Mouse (Mus musculus) MEL (cell line): ENCODE measurements around the gene Hspb3. TPM values are rescaled to one million over a fixed set of nuclear protein-coding genes. Genes with fewer than 3 reads are reported as not detected.
A peak's percentile ranks its signal among the peaks of the same experiment; 100 is the strongest.

Source experiments
- DNase-seq: peaks from one replicate; pipeline ENCODE4 v3.0.0; 2011; ENCODE audit warnings: low read depth, low spot score
- H3K27ac ChIP-seq: 2 replicates; pipeline ENCODE4 v1.5.1; 2012; ENCODE audit warnings: low read depth, mild to moderate bottlenecking, control low read depth, low read length, moderate library complexity; ENCODE audit not compliant: control insufficient read depth
- H3K27me3 ChIP-seq, 2 experiments: fragments of 150-350 bp in 1 of 2; sonication (generic) in 1 of 2; 2 replicates each; pipeline ENCODE4 v1.6.1; 2012; ENCODE audit warnings: low read length in 2 of 2, mild to moderate bottlenecking in 2 of 2, improper control_type of control experiment in 1 of 2, moderate library complexity in 1 of 2; ENCODE audit not compliant: insufficient read depth in 2 of 2, control insufficient read depth in 1 of 2
- H3K36me3 ChIP-seq, 2 experiments: 2 replicates each; pipeline ENCODE4 v1.6.1; 2012 to 2014; ENCODE audit warnings: low read length in 2 of 2, improper control_type of control experiment in 1 of 2, inconsistent platforms in 1 of 2, mild to moderate bottlenecking in 1 of 2; ENCODE audit not compliant: insufficient read depth in 2 of 2, control insufficient read depth in 1 of 2
- H3K4me1 ChIP-seq, 2 experiments: fragments of 150-350 bp in 1 of 2; sonication (generic) in 1 of 2; 2 replicates each; pipeline ENCODE4 v1.6.1; 2012; ENCODE audit warnings: low read length in 2 of 2, improper control_type of control experiment in 1 of 2, mild to moderate bottlenecking in 1 of 2; ENCODE audit not compliant: insufficient read depth in 2 of 2, control insufficient read depth in 1 of 2
- H3K4me3 ChIP-seq, 2 experiments: fragments of 150-350 bp in 1 of 2; sonication (generic) in 1 of 2; 2 replicates each; pipeline ENCODE4 v1.5.1; 2012; ENCODE audit warnings: low read depth in 2 of 2, low read length in 2 of 2, mild to moderate bottlenecking in 2 of 2, moderate library complexity in 2 of 2, control low read depth in 1 of 2, improper control_type of control experiment in 1 of 2; ENCODE audit not compliant: control insufficient read depth in 1 of 2, insufficient read depth in 1 of 2
- H3K79me2 ChIP-seq: 2 replicates; pipeline ENCODE4 v1.6.1; 2012; ENCODE audit warnings: mild to moderate bottlenecking, low read length, moderate library complexity; ENCODE audit not compliant: control insufficient read depth, poor library complexity, insufficient read depth
- H3K9ac ChIP-seq: 2 replicates; pipeline ENCODE4 v1.6.1; 2012; ENCODE audit warnings: low read depth, mild to moderate bottlenecking, control low read depth, low read length, moderate library complexity; ENCODE audit not compliant: control insufficient read depth, poor library complexity, severe bottlenecking
- H3K9me3 ChIP-seq: fragments of 150-350 bp; sonication (generic); replicated peaks from 2 replicates; pipeline ENCODE4 v1.6.1; 2012; ENCODE audit warnings: mild to moderate bottlenecking, low read length, improper control_type of control experiment, moderate library complexity; ENCODE audit not compliant: insufficient read depth
- CHD2 ChIP-seq: IDR thresholded peaks from 2 replicates; pipeline ENCODE4 v1.6.1; 2011; ENCODE audit warnings: low read length, improper control_type of control experiment
- CTCF ChIP-seq, 3 experiments: IDR thresholded peaks in 2 of 3; conservative IDR thresholded peaks in 1 of 3; 2 replicates each; pipeline ENCODE4 v1.5.1; 2011 to 2012; ENCODE audit warnings: low read length in 3 of 3, low read depth in 2 of 3, mild to moderate bottlenecking in 2 of 3, improper control_type of control experiment in 1 of 3, inconsistent platforms in 1 of 3, mixed read lengths in 1 of 3, moderate library complexity in 1 of 3; ENCODE audit not compliant: control insufficient read depth in 1 of 3, insufficient read depth in 1 of 3, poor library complexity in 1 of 3, severe bottlenecking in 1 of 3
- E2F4 ChIP-seq: IDR thresholded peaks from 2 replicates; pipeline ENCODE4 v1.6.1; 2011; ENCODE audit warnings: low read depth, low read length, improper control_type of control experiment, borderline replicate concordance
- ELF1 ChIP-seq: IDR thresholded peaks from 2 replicates; pipeline ENCODE4 v1.6.1; 2014; ENCODE audit warnings: low read depth, mild to moderate bottlenecking, inconsistent platforms, low read length, improper control_type of control experiment, moderate library complexity
- EP300 ChIP-seq, 2 experiments: IDR thresholded peaks; 2 replicates each; pipeline ENCODE4 v1.6.1; 2011; ENCODE audit warnings: improper control_type of control experiment in 2 of 2, low read length in 2 of 2, low read depth in 1 of 2, mild to moderate bottlenecking in 1 of 2
- GABPA ChIP-seq: IDR thresholded peaks from 2 replicates; pipeline ENCODE4 v1.6.1; 2012; ENCODE audit warnings: low read depth, mild to moderate bottlenecking, inconsistent platforms, low read length, improper control_type of control experiment, moderate library complexity
- GATA1 ChIP-seq: IDR thresholded peaks from 2 replicates; pipeline ENCODE4 v1.6.1; 2011; ENCODE audit warnings: low read depth, low read length, improper control_type of control experiment
- JUND ChIP-seq: IDR thresholded peaks from 2 replicates; pipeline ENCODE4 v1.6.1; 2011; ENCODE audit warnings: low read depth, mild to moderate bottlenecking, improper control_type of control experiment, low read length
- KAT2A ChIP-seq: conservative IDR thresholded peaks from 2 replicates; pipeline ENCODE4 v1.6.1; 2012; ENCODE audit warnings: low read depth, low read length, improper control_type of control experiment, inconsistent platforms
- MAFK ChIP-seq: IDR thresholded peaks from 2 replicates; pipeline ENCODE4 v1.6.1; 2011; ENCODE audit warnings: low read depth, mild to moderate bottlenecking, low read length, improper control_type of control experiment, borderline replicate concordance
- MAX ChIP-seq: IDR thresholded peaks from 2 replicates; pipeline ENCODE4 v1.6.1; 2011; ENCODE audit warnings: low read length, improper control_type of control experiment
- MXI1 ChIP-seq: IDR thresholded peaks from 2 replicates; pipeline ENCODE4 v1.6.1; 2011; ENCODE audit warnings: mild to moderate bottlenecking, low read depth, low read length, improper control_type of control experiment
- MYB ChIP-seq: IDR thresholded peaks from 2 replicates; pipeline ENCODE4 v1.6.1; 2011; ENCODE audit warnings: mild to moderate bottlenecking, low read depth, low read length, improper control_type of control experiment
- MYC ChIP-seq: IDR thresholded peaks from 2 replicates; pipeline ENCODE4 v1.6.1; 2011; ENCODE audit warnings: low read depth, mild to moderate bottlenecking, low read length, improper control_type of control experiment, moderate library complexity
- POLR2A ChIP-seq, 2 experiments: IDR thresholded peaks; 2 replicates each; pipeline ENCODE4 v1.6.1; 2011 to 2012; ENCODE audit warnings: low read length in 2 of 2, mild to moderate bottlenecking in 2 of 2, control low read depth in 1 of 2, improper control_type of control experiment in 1 of 2, low read depth in 1 of 2, moderate library complexity in 1 of 2; ENCODE audit not compliant: control insufficient read depth in 1 of 2, insufficient read depth in 1 of 2, poor library complexity in 1 of 2
- POLR2AphosphoS5 ChIP-seq: IDR thresholded peaks from 2 replicates; pipeline ENCODE4 v1.6.1; 2012; ENCODE audit warnings: low read depth, borderline replicate concordance, mild to moderate bottlenecking, inconsistent platforms, low read length, moderate library complexity, mixed read lengths
- RAD21 ChIP-seq: IDR thresholded peaks from 2 replicates; pipeline ENCODE4 v1.6.1; 2011; ENCODE audit warnings: mild to moderate bottlenecking, low read depth, low read length, improper control_type of control experiment
- SMC3 ChIP-seq: IDR thresholded peaks from 2 replicates; pipeline ENCODE4 v1.6.1; 2011; ENCODE audit warnings: low read depth, low read length, improper control_type of control experiment
- TAL1 ChIP-seq: IDR thresholded peaks from 2 replicates; pipeline ENCODE4 v1.6.1; 2012; ENCODE audit warnings: mild to moderate bottlenecking, inconsistent platforms, low read length, moderate library complexity, mixed read lengths
- TBP ChIP-seq: IDR thresholded peaks from 2 replicates; pipeline ENCODE4 v1.8.0; 2011; ENCODE audit warnings: low read depth, low read length, improper control_type of control experiment
- TCF12 ChIP-seq: IDR thresholded peaks from 2 replicates; pipeline ENCODE4 v1.6.1; 2014; ENCODE audit warnings: low read depth, mild to moderate bottlenecking, inconsistent platforms, low read length, improper control_type of control experiment, moderate library complexity
- USF1 ChIP-seq: IDR thresholded peaks from 2 replicates; pipeline ENCODE4 v1.6.1; 2014; ENCODE audit warnings: low read depth, mild to moderate bottlenecking, inconsistent platforms, low read length, improper control_type of control experiment, moderate library complexity
- USF2 ChIP-seq, 2 experiments: IDR thresholded peaks; 2 replicates each; pipeline ENCODE4 v1.6.1; 2011 to 2012; ENCODE audit warnings: improper control_type of control experiment in 2 of 2, low read length in 2 of 2, borderline replicate concordance in 1 of 2, inconsistent platforms in 1 of 2, low read depth in 1 of 2, mild to moderate bottlenecking in 1 of 2; ENCODE audit not compliant: insufficient read depth in 1 of 2
- ZC3H11A ChIP-seq: IDR thresholded peaks from 2 replicates; pipeline ENCODE4 v1.6.1; 2012; ENCODE audit warnings: low read depth, mild to moderate bottlenecking, inconsistent platforms, low read length, improper control_type of control experiment
- ZKSCAN1 ChIP-seq: IDR thresholded peaks from 2 replicates; pipeline ENCODE4 v1.6.1; 2012; ENCODE audit warnings: low read depth, mild to moderate bottlenecking, inconsistent platforms, low read length, improper control_type of control experiment, moderate library complexity
- ZNF384 ChIP-seq: IDR thresholded peaks from 2 replicates; pipeline ENCODE4 v1.6.1; 2012; ENCODE audit warnings: low read depth, mild to moderate bottlenecking, inconsistent platforms, low read length, improper control_type of control experiment
- polyA plus RNA-seq, 2 experiments: library from polyadenylated mRNA; stranded (reverse) in 1 of 2; unstranded in 1 of 2; fragments of >175 nt in 1 of 2; fragments of >200 nt in 1 of 2; gene quantifications; 2 replicates each; pipeline versions ENCODE4 v1.2.1 to v1.2.4; 2012; ENCODE audit warnings: low replicate concordance in 2 of 2, low read depth in 1 of 2; ENCODE audit not compliant: insufficient read length in 2 of 2, insufficient read depth in 1 of 2, missing spikeins in 1 of 2
- total RNA-seq: library from RNA; depleted of rRNA; stranded (reverse); fragments of 300-350 nt; gene quantifications from 2 replicates; pipeline ENCODE4 v1.2.3, GENCODE M21; 2012; rRNA removed

Gene Hspb3
- total RNA-seq, result not detected in 2 replicates
- not detected for polyA plus RNA-seq

GRCm38 (mm10) chr13:113663151-113663779, at the start of gene Hspb3:
Gene Hspb3, minus strand, starts transcription at chr13:113663676.
- no peak within 1 kb of the TSS for H3K9ac ChIP-seq
- H3K9me3 ChIP-seq, result no peaks in the 10 kb centered on the region
- no peak for DNase-seq
- no peak for TF ChIP-seq MYC
- no peak for TF ChIP-seq RAD21
- no peak for TF ChIP-seq EP300 (IDR thresholded peaks at IDR 0.05; ENCODE audit: low read depth in 1 of 2, low read length in 2 of 2)
- no peak for TF ChIP-seq JUND
- TF ChIP-seq CTCF (IDR thresholded peaks at IDR 0.05 in 2 of 3, conservative IDR thresholded peaks at IDR 0.05 in 1 of 3; ENCODE audit: control insufficient read depth in 1 of 3, insufficient read depth in 1 of 3, low read depth in 2 of 3, low read length in 3 of 3, poor library complexity in 1 of 3, severe bottlenecking in 1 of 3), result no peak
- TF ChIP-seq USF2 (IDR thresholded peaks at IDR 0.05; ENCODE audit: borderline replicate concordance in 1 of 2, insufficient read depth in 1 of 2, low read depth in 1 of 2, low read length in 2 of 2), result no peak
- TF ChIP-seq POLR2A (IDR thresholded peaks at IDR 0.05; ENCODE audit: control insufficient read depth in 1 of 2, insufficient read depth in 1 of 2, low read depth in 1 of 2, low read length in 2 of 2, poor library complexity in 1 of 2), result no peak
- TF ChIP-seq SMC3, result no peak
- no peak within 1 kb of the TSS for H3K4me3 ChIP-seq
- no peaks in the 10 kb centered on the region for H3K36me3 ChIP-seq
- no peaks in the 10 kb centered on the region for H3K79me2 ChIP-seq
- H3K4me1 ChIP-seq, result no peaks in the 10 kb centered on the region
- H3K27ac ChIP-seq, result no peak within 1 kb of the TSS
- H3K27me3 ChIP-seq, result peaks cover 0 to 3% of the 10 kb centered on the region in 2 experiments; a peak in 2 of 4 replicates

- H3K79me2 ChIP-seq, result no peaks in the 10 kb centered on the region
These were observed 49.7 kb upstream of the Hspb3 start for GRCm38 (mm10) chr13:113713186-113713585.

GRCm38 (mm10) chr13:113706183-113706582, 42.7 kb upstream of the Hspb3 start:
- H3K27ac ChIP-seq, result no peak overlapping the region
- H3K9ac ChIP-seq, result no peak overlapping the region
- H3K79me2 ChIP-seq, result no peaks in the 10 kb centered on the region
- no peak overlapping the region for H3K4me3 ChIP-seq
- DNase-seq, result peak; percentile 8
- H3K36me3 ChIP-seq, result no peaks in the 10 kb centered on the region
- H3K27me3 ChIP-seq, result no peaks in the 10 kb centered on the region; a peak in 1 of 4 replicates
- H3K4me1 ChIP-seq, result no peaks in the 10 kb centered on the region
- no peaks in the 10 kb centered on the region for H3K9me3 ChIP-seq
- no peak for TF ChIP-seq E2F4
- TF ChIP-seq JUND, result no peak
- no peak for TF ChIP-seq CTCF (IDR thresholded peaks at IDR 0.05 in 2 of 3, conservative IDR thresholded peaks at IDR 0.05 in 1 of 3; ENCODE audit: control insufficient read depth in 1 of 3, insufficient read depth in 1 of 3, low read depth in 2 of 3, low read length in 3 of 3, poor library complexity in 1 of 3, severe bottlenecking in 1 of 3)
- TF ChIP-seq RAD21, result no peak
- no peak for TF ChIP-seq TBP
- TF ChIP-seq TCF12, result no peak
- no peak for TF ChIP-seq EP300 (IDR thresholded peaks at IDR 0.05; ENCODE audit: low read depth in 1 of 2, low read length in 2 of 2)
- TF ChIP-seq ZC3H11A, result no peak
- TF ChIP-seq MAX, result no peak
- TF ChIP-seq POLR2A (IDR thresholded peaks at IDR 0.05; ENCODE audit: control insufficient read depth in 1 of 2, insufficient read depth in 1 of 2, low read depth in 1 of 2, low read length in 2 of 2, poor library complexity in 1 of 2), result no peak
- no peak for TF ChIP-seq CHD2
- TF ChIP-seq USF1, result no peak
- no peak for TF ChIP-seq GABPA
- TF ChIP-seq MYC, result no peak
- no peak for TF ChIP-seq MAFK
- no peak for TF ChIP-seq POLR2AphosphoS5
- TF ChIP-seq ZKSCAN1, result no peak
- TF ChIP-seq ZNF384, result no peak
- no peak for TF ChIP-seq TAL1

More at GRCm38 (mm10) chr13:113713186-113713585, 49.7 kb upstream of the Hspb3 start:
- H3K4me1 ChIP-seq, result no peaks in the 10 kb centered on the region
- no peaks in the 10 kb centered on the region for H3K9me3 ChIP-seq
- no peak overlapping the region for H3K27ac ChIP-seq
- H3K9ac ChIP-seq, result no peak overlapping the region
- no peaks in the 10 kb centered on the region for H3K27me3 ChIP-seq
- TF ChIP-seq MXI1 (no peak), MYB (no peak), TAL1 (no peak), TCF12 (no peak), MYC (no peak), GATA1 (no peak), KAT2A (no peak), MAX (no peak), ELF1 (no peak)
- H3K36me3 ChIP-seq, result no peaks in the 10 kb centered on the region
- no peak for DNase-seq
- no peak overlapping the region for H3K4me3 ChIP-seq
